Mouse (Mus musculus): ENCODE data around the gene Adgrl1. TPM values are rescaled to one million over a fixed set of nuclear protein-coding genes. Genes with fewer than 3 reads are reported as not detected.

The Adgrl1 gene
- 100 to 1,000 TPM; 445 to 464 TPM for total RNA-seq (2021)

GRCm38 (mm10) chr8:83899363-83900252 is at the start of gene Adgrl1:
Gene Adgrl1, plus strand, starts transcription at chr8:83900105.
- intact Hi-C loops (cut with DNase I) = loop anchor here (5.0 kb wide), 1 partner anchor 172 kb away; no protein-coding TSS in a partner anchor
- DNase-seq (ENCODE audit: extremely low spot score in 1 of 2, low spot score in 2 of 2) = peak; percentile 96 to 97

GRCm38 (mm10) chr8:83852329-83852728 is 47.6 kb upstream of the Adgrl1 start:
- intact Hi-C loops (cut with DNase I) = no loop called here
- no peak for DNase-seq (ENCODE audit: extremely low spot score in 1 of 2, low spot score in 2 of 2)

DNA sequence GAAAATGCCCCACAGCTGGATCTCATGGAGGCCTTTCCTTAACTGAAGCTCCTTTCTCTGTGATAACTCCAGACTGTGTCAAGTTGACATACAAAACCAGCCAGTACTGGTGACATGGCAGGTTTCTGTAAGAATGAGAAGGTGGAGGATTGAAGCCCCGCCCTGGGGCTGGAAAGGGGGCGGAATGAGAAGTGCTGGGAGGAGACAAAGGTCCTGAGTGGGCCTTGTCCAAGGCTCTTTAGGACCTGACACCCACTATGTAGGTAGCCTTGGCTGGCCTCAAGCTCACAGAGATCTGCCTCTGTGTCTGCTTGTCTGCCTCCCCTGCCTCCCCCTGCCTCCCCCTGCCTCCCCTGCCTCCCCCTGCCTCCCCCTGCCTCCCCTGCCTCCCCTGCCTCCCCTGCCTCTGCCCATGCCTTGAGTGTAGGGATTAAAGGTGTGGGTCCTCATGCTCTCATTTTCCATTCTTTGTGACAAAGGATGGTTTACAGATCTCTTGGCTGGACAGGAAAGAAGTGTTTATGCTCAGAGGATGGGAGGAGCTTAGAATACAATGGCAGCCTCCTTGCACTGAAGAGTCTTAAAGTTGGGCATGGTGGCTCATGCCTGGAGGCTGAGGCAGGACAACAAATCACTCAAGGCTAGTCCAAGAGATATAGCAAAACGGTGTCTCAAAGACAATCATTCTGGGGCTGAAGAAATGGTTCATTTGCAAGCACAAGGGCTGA is 46.4 kb upstream of the Adgrl1 start:
- intact Hi-C loops (cut with DNase I) = no loop called here

GRCm38 (mm10) chr8:83856486-83857065 is 43.3 kb upstream of the Adgrl1 start:
- no peak for DNase-seq (ENCODE audit: extremely low spot score in 1 of 2, low spot score in 2 of 2)
- intact Hi-C loops (cut with DNase I) = no loop called here

More for the DNA sequence above, 46.4 kb upstream of the Adgrl1 start:
- no peak for DNase-seq (ENCODE audit: extremely low spot score in 1 of 2, low spot score in 2 of 2)

DNA sequence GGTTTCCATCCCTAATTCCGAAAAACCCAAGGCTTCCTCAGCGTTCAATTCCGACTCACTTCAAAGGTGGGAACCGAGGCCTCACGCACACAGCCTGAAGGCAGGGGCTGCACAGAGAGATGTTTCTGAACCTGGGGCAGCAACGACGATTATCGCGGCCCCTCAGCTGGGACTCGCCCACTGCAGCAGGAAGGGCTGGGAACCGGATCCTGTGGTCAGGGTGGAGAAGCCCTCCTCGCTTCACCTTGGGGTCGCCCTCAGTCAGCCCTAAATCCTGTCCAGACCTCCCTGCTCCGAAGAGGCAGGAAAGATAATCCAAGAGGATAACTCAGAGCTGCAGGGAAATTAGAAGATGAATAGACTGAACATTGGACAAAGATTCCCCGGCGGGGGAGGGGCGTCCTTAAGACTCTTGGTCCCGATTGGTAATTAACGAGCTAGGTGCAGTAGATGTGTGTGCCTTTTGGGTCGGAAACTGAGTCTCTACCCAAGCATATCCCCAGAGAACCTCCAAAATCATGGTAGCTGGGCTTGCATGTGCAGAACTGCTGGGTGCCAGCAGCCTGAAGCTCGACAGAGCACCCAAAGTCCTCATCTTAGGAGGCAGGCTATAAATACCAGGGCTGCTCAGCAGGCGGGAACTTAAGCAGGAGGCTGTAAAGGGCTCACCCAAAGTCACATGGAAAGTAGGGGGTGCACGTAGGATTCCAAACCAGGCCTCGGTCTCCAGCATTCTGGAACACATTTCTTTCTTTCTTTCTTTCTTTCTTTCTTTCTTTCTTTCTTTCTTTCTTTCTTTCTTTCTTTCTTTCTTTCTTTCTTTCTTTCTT is 37.3 kb upstream of the Adgrl1 start:
- no peak for DNase-seq (ENCODE audit: extremely low spot score in 1 of 2, low spot score in 2 of 2)
- intact Hi-C loops (cut with DNase I) = no loop called here

DNA sequence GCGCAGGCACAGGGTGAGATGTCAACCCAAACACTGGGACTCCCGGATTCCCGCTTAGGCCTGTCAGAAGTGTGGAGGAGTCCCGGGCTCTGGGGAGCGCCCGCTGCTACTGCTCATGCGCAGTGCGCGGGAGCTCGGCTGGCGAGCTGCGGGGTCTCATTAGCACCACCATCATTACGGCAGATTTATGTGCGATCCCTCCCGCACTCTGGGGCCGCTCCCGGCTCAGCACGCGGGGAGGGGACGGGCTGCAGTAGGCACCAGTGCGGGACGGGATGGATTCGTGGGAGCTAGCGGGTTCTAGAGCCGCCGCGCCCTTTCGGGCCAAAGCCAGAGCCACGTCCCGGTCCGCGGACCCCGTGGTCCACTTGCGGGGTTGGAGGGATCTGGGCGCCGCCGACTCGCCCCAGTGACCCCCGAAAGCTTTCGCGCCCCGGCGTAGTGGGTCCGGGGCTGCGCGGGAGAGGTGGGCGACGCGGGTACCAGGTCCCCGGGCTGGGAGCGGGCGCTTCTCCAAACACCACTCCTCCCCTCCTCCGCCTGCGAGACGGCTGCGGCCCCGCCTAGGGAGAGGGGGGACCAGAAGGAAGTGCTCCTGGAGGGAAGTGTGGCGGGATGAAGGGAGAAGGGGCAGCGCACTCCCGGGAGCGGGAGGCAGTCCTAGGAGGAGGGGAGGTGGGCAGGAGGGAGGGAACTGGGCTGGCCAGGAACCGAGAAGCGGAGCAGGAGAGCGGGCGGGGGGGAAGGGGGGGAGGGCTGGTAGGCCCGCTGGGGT is 24.8 kb upstream of the Adgrl1 start:
- intact Hi-C loops (cut with DNase I) = no loop called here
- peak in 1 of 2 experiments; percentile 81 for DNase-seq (ENCODE audit: extremely low spot score in 1 of 2, low spot score in 2 of 2)

DNA sequence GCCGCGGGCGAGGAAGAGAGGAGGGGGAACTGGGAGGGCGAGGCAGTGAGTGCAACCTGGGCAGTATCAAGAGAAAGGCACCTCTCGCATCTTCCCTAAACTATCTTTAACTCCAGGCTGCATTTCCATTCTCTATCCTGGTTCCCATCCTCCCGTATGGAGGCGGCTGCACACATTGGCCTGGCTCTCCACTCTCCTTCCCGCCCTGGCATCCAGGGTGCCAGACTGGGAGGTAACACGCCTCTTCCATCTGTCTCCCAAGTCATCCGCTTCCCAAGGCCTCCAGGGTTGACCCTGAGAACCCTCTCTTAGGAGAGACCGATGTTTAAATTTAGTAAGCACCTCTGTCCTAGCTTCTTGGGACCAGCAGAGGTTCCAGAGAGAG is 24.3 kb upstream of the Adgrl1 start:
- DNase-seq (ENCODE audit: extremely low spot score in 1 of 2, low spot score in 2 of 2) = peak in 1 of 2 experiments; percentile 60
- intact Hi-C loops (cut with DNase I) = no loop called here

- DNase-seq (ENCODE audit: extremely low spot score in 1 of 2, low spot score in 2 of 2) = peak in 1 of 2 experiments; percentile 62
- intact Hi-C loops (cut with DNase I) = no loop called here
Observed at GRCm38 (mm10) chr8:83876080-83876837, 23.6 kb upstream of the Adgrl1 start.

DNA sequence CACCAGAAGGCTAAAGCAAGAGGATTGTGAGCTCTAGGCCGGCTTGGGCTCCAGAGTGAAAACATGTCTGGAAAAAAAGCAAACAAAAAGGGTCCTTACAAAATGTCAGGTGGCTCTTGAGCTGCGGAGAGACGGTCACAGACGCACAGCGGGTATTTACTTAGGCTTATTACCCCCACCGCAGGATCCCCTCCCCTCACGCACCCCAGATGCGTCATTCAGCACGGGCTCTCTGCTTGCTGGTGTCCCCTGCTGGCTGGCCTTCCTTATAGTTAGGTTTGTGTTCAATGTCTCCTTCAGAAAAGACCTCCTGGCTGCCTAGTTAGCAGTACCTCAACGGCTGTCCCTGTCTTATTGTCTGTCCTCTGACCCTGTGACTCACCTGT is 23.1 kb upstream of the Adgrl1 start:
- intact Hi-C loops (cut with DNase I) = no loop called here

DNA sequence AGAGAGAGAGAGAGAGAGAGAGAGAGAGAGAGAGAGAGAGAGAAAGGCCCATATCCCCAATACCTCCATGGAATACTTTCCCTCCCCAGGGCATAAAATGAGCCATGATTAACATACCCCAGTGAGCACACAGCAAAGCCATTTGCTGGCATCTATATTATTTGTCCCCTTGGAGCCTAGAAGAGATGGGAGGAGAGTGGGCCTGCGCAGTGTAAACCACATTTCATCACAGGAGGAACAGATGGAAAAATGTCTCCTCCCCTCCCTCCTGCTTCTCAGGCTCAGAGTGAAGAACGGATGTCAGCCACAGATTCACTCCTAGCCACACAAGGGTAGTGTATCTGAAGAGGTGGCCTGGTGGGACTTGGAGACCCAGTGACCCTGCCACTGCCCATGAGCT is 11.5 kb upstream of the Adgrl1 start:
- DNase-seq (ENCODE audit: extremely low spot score in 1 of 2, low spot score in 2 of 2) = no peak
- intact Hi-C loops (cut with DNase I) = no loop called here

More for the DNA sequence above, 23.1 kb upstream of the Adgrl1 start:
- DNase-seq (ENCODE audit: extremely low spot score in 1 of 2, low spot score in 2 of 2) = peak in 1 of 2 experiments; percentile 56

- intact Hi-C loops (cut with DNase I) = no loop called here
- DNase-seq (ENCODE audit: extremely low spot score in 1 of 2, low spot score in 2 of 2) = no peak
Observed at GRCm38 (mm10) chr8:83892061-83892460, 7.8 kb upstream of the Adgrl1 start.

GRCm38 (mm10) chr8:83893915-83894314 is 6.0 kb upstream of the Adgrl1 start:
- peak in 1 of 2 experiments; percentile 74 for DNase-seq (ENCODE audit: extremely low spot score in 1 of 2, low spot score in 2 of 2)
- intact Hi-C loops (cut with DNase I) = no loop called here

- no peak for DNase-seq (ENCODE audit: extremely low spot score in 1 of 2, low spot score in 2 of 2)
- intact Hi-C loops (cut with DNase I) = loop anchor here (1.0 to 5.0 kb wide), 2 partner anchors 113 to 169 kb away; no protein-coding TSS in a partner anchor
Observed at GRCm38 (mm10) chr8:83895894-83896293, 4.0 kb upstream of the Adgrl1 start.

- intact Hi-C loops (cut with DNase I) = loop anchor here (5.0 kb wide), 1 partner anchor 169 kb away; no protein-coding TSS in a partner anchor
- no peak for DNase-seq (ENCODE audit: extremely low spot score in 1 of 2, low spot score in 2 of 2)
Observed at GRCm38 (mm10) chr8:83896461-83896860, 3.4 kb upstream of the Adgrl1 start.

GRCm38 (mm10) chr8:83897211-83897610 is 2.7 kb upstream of the Adgrl1 start:
- intact Hi-C loops (cut with DNase I) = loop anchor here (5.0 kb wide), 1 partner anchor 170 kb away; no protein-coding TSS in a partner anchor
- peak in 1 of 2 experiments; percentile 84 for DNase-seq (ENCODE audit: extremely low spot score in 1 of 2, low spot score in 2 of 2)

GRCm38 (mm10) chr8:83898456-83898855 is 1.4 kb upstream of the Adgrl1 start:
- intact Hi-C loops (cut with DNase I) = loop anchor here (5.0 kb wide), 1 partner anchor 171 kb away; no protein-coding TSS in a partner anchor
- DNase-seq (ENCODE audit: extremely low spot score in 1 of 2, low spot score in 2 of 2) = peak in 1 of 2 experiments; percentile 53

GRCm38 (mm10) chr8:83898985-83899362 is 931 bp upstream of the Adgrl1 start:
- intact Hi-C loops (cut with DNase I) = loop anchor here (5.0 kb wide), 1 partner anchor 172 kb away; no protein-coding TSS in a partner anchor
- DNase-seq (ENCODE audit: extremely low spot score in 1 of 2, low spot score in 2 of 2) = peak in 1 of 2 experiments; percentile 82

Measured in left cerebral cortex, postnatal 10 days (tissue).